Mouse (Mus musculus): ENCODE results near the gene Zranb3. TPM values are rescaled to one million over a fixed set of nuclear protein-coding genes. Genes with fewer than 3 reads are reported as not detected.

Zranb3 gene
- polyA plus RNA-seq, 1 experiment from 2014 or later = 14.5 TPM

- Histone ChIP-seq H3K4me3 (ENCODE audit: low read depth, low read length) (no peak overlapping the region), H3K4me1 (ENCODE audit: control insufficient read depth, insufficient read depth, low read length) (no peaks in the 10 kb centered on the region), H3K9me3 (ENCODE audit: control insufficient read depth, low read length) (no peaks in the 10 kb centered on the region), H3K27ac (ENCODE audit: low read depth, low read length) (no peak overlapping the region), H3K27me3 (ENCODE audit: control insufficient read depth, insufficient read depth, low read length) (no peaks in the 10 kb centered on the region), H3K36me3 (ENCODE audit: control insufficient read depth, insufficient read depth, low read length) (peaks cover 2% of the 10 kb centered on the region; the same call in 1 of the 2 replicates), H3K9ac (ENCODE audit: low read length) (no peak overlapping the region), H3K4me2 (ENCODE audit: low read depth) (no peak overlapping the region)
- ATAC-seq (ENCODE audit: insufficient read depth, low FRiP score, low TSS enrichment) = no peak
- DNase-seq (ENCODE audit: low spot score) = no peak
- 87% methylated on average over 6 of the region's 6 CpGs for WGBS
Observed at GRCm38 (mm10) chr1:127915316-127915715, 187.5 kb downstream of the Zranb3 start.

DNA sequence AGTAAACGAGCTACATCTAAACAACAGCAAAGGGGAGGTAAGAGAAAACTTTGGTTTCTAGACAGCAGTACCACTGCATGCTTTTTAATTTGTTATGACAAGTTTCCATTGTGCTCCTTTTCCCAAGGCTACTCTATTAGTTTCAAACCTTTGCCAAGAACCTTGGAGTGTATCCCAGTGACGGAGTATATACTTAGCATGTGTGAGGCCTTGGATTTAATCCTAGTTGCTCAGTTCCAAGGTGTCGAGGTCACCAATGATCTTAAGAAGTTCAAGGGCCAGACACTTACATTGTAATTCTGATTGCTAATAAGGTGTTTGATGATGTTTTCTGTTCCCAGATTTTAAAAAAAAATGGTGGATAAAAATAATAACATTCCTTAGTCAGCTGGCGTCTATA, 189.7 kb downstream of the Zranb3 start:
- Histone ChIP-seq H3K9ac (ENCODE audit: low read length) (no peak overlapping the region), H3K9me3 (ENCODE audit: control insufficient read depth, low read length) (no peaks in the 10 kb centered on the region), H3K4me2 (ENCODE audit: low read depth) (no peak overlapping the region), H3K36me3 (ENCODE audit: control insufficient read depth, insufficient read depth, low read length) (0 out of 2 replicates have a peak, but pooled peaks cover 2% of the 10 kb centered on the region), H3K27me3 (ENCODE audit: control insufficient read depth, insufficient read depth, low read length) (no peaks in the 10 kb centered on the region), H3K4me3 (ENCODE audit: low read depth, low read length) (no peak overlapping the region), H3K4me1 (ENCODE audit: control insufficient read depth, insufficient read depth, low read length) (no peaks in the 10 kb centered on the region), H3K27ac (ENCODE audit: low read depth, low read length) (no peak overlapping the region)
- no peak for DNase-seq (ENCODE audit: low spot score)
- WGBS = 94% methylated on average over 4 of the region's 4 CpGs
- no peak for ATAC-seq (ENCODE audit: insufficient read depth, low FRiP score, low TSS enrichment)

DNA sequence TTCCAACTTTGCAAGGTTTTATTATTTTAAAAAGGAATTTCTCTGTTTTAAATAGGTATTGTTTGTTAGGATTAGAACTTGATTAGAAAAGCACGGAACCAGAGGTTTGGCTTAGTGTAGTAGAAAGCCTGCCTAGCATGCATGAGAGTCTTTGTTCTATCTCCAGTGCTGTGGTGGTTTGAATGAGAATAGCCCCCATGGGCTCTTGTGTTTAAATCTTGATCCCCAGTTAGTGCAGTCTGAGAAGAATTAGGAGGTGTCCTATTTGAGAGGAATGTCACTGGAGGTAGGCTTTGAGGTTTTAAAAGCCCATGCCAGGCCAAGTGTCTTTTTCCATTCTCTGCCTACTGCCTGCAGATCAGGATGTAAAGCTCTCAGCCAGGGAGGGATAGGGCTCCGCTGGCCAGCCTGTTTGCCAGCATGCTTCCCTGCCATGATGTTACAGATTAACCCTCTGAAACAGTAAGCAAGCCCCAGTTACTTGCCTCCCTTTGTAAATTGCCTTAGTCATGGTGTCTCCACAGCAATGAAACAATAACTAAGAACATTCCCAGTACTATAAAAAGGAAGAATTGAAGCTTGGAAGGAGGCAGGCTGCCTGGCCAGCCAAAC, 198.0 kb downstream of the Zranb3 start:
- no peak overlapping the region for H3K9ac ChIP-seq (ENCODE audit: low read length)
- DNase-seq (ENCODE audit: low spot score) (peak; percentile 13), ATAC-seq (ENCODE audit: insufficient read depth, low FRiP score, low TSS enrichment) (no peak)
- no peak overlapping the region for H3K4me3 ChIP-seq (ENCODE audit: low read depth, low read length)
- 36% methylated on average over 2 of the region's 2 CpGs for WGBS
- no peak overlapping the region for H3K4me2 ChIP-seq (ENCODE audit: low read depth)
- no peaks in the 10 kb centered on the region for H3K9me3 ChIP-seq (ENCODE audit: control insufficient read depth, low read length)
- H3K36me3 ChIP-seq (ENCODE audit: control insufficient read depth, insufficient read depth, low read length) = no peaks in the 10 kb centered on the region
- H3K4me1 ChIP-seq (ENCODE audit: control insufficient read depth, insufficient read depth, low read length) = no peaks in the 10 kb centered on the region
- H3K27ac ChIP-seq (ENCODE audit: low read depth, low read length) = no peak overlapping the region
- H3K27me3 ChIP-seq (ENCODE audit: control insufficient read depth, insufficient read depth, low read length) = no peaks in the 10 kb centered on the region

Other genes with a start within 250 kb of the Zranb3 start
- not detected in 2 replicates for gene Map3k19, start 248.0 kb downstream of the Zranb3 start, polyA plus RNA-seq (2014; fragmentation: Nextera tagmentation; extraction: Ambion mirVana)
- gene Rab3gap1, start 234.3 kb downstream of the Zranb3 start, polyA plus RNA-seq (2014; fragmentation: Nextera tagmentation; extraction: Ambion mirVana) = 15.0 and 16.4 TPM in 2 replicates
- 91.1 and 91.6 TPM in 2 replicates for gene R3hdm1, start 254 bp upstream of the Zranb3 start, polyA plus RNA-seq (2014; fragmentation: Nextera tagmentation; extraction: Ambion mirVana)
- 56.5 and 64.6 TPM in 2 replicates for gene Ubxn4, start 140.9 kb upstream of the Zranb3 start, polyA plus RNA-seq (2014; fragmentation: Nextera tagmentation; extraction: Ambion mirVana)
- gene Lct, start 225.3 kb upstream of the Zranb3 start, polyA plus RNA-seq (2014; fragmentation: Nextera tagmentation; extraction: Ambion mirVana) = 0.24 and 0.40 TPM in 2 replicates

Measured in neural tube, embryonic 11.5 days (tissue).